Mouse (Mus musculus): Measurements from ENCODE around the gene Olfr295. TPM values are rescaled to one million over a fixed set of nuclear protein-coding genes. Genes with fewer than 3 reads are reported as not detected.

Gene Olfr295
- not detected for polyA plus RNA-seq (2015; fragmentation: Illumina TruSeq; extraction: RNeasy Lipid Tissue Mini Kit (QIAGEN cat#74804); ENCODE audit: low read depth, low replicate concordance)

DNA sequence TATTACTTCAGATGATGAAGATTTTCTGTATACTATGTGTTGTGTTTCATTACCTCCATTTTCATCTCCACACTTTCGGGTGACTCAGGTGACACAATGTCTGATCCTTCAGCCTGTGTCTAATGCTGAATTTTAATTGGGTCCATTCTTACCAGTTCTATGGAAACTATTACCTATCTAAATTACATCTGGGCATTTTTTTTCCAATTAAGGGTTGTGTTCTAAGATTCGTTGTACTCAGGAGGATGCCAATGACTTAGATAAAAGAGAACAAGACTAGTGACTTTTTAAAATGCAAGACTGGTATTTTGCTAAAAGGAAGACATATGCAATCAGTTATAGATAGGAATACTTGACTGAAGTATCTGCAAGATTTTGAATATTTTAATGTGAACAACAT, at the start of gene Olfr295:
TSS of gene Olfr295 (plus strand) at position 301 of the 400 bp plus-strand sequence.

DNA sequence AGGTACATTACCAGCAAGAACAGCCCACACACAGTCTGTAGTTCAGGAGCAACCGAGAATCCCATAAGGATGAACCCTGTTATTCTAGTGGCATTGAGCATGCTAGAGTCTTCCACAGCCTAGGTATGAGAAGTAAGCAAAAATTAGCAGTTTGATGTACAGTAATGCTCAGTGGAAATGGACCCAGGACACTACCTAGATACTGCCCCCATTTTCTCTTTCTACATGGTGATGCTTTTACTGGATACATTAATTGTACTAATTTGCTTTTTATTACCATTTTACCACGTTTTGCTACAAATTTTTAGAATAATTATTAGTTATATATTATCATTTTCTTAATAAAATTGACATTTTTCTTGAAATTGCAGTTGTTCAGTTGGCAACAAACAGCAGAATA, 32.9 kb downstream of the Olfr295 start, which contains the start of gene Olfr294:
TSS of gene Olfr294 (minus strand) at position 101 of the 400 bp plus-strand sequence.

Other genes with a start within 250 kb of the Olfr295 start
- not detected for gene Olfr307, start 246.3 kb upstream of the Olfr295 start, polyA plus RNA-seq (2015; fragmentation: Illumina TruSeq; extraction: RNeasy Lipid Tissue Mini Kit (QIAGEN cat#74804); ENCODE audit: low read depth, low replicate concordance)
- gene Olfr305, start 216.9 kb upstream of the Olfr295 start, polyA plus RNA-seq (2015; fragmentation: Illumina TruSeq; extraction: RNeasy Lipid Tissue Mini Kit (QIAGEN cat#74804); ENCODE audit: low read depth, low replicate concordance), result not detected
- not detected for gene Olfr304, start 197.2 kb upstream of the Olfr295 start, polyA plus RNA-seq (2015; fragmentation: Illumina TruSeq; extraction: RNeasy Lipid Tissue Mini Kit (QIAGEN cat#74804); ENCODE audit: low read depth, low replicate concordance)
- not detected for gene Olfr303, start 186.1 kb upstream of the Olfr295 start, polyA plus RNA-seq (2015; fragmentation: Illumina TruSeq; extraction: RNeasy Lipid Tissue Mini Kit (QIAGEN cat#74804); ENCODE audit: low read depth, low replicate concordance)
- not detected for gene Olfr301, start 180.0 kb upstream of the Olfr295 start, polyA plus RNA-seq (2015; fragmentation: Illumina TruSeq; extraction: RNeasy Lipid Tissue Mini Kit (QIAGEN cat#74804); ENCODE audit: low read depth, low replicate concordance)
- gene Olfr299, start 123.9 kb upstream of the Olfr295 start, polyA plus RNA-seq (2015; fragmentation: Illumina TruSeq; extraction: RNeasy Lipid Tissue Mini Kit (QIAGEN cat#74804); ENCODE audit: low read depth, low replicate concordance), result not detected
- not detected for gene Olfr298, start 91.4 kb upstream of the Olfr295 start, polyA plus RNA-seq (2015; fragmentation: Illumina TruSeq; extraction: RNeasy Lipid Tissue Mini Kit (QIAGEN cat#74804); ENCODE audit: low read depth, low replicate concordance)
- gene Olfr297, start 63.9 kb upstream of the Olfr295 start, polyA plus RNA-seq (2015; fragmentation: Illumina TruSeq; extraction: RNeasy Lipid Tissue Mini Kit (QIAGEN cat#74804); ENCODE audit: low read depth, low replicate concordance), result not detected
- not detected for gene Olfr294, start 32.8 kb downstream of the Olfr295 start, polyA plus RNA-seq (2015; fragmentation: Illumina TruSeq; extraction: RNeasy Lipid Tissue Mini Kit (QIAGEN cat#74804); ENCODE audit: low read depth, low replicate concordance)
- gene Olfr293, start 65.2 kb downstream of the Olfr295 start, polyA plus RNA-seq (2015; fragmentation: Illumina TruSeq; extraction: RNeasy Lipid Tissue Mini Kit (QIAGEN cat#74804); ENCODE audit: low read depth, low replicate concordance), result not detected
- not detected for gene Olfr292, start 104.5 kb downstream of the Olfr295 start, polyA plus RNA-seq (2015; fragmentation: Illumina TruSeq; extraction: RNeasy Lipid Tissue Mini Kit (QIAGEN cat#74804); ENCODE audit: low read depth, low replicate concordance)
- gene Folh1, start 192.1 kb downstream of the Olfr295 start, polyA plus RNA-seq (2015; fragmentation: Illumina TruSeq; extraction: RNeasy Lipid Tissue Mini Kit (QIAGEN cat#74804); ENCODE audit: low read depth, low replicate concordance), result 7.3 TPM
- gene Vmn2r77, start 211.2 kb downstream of the Olfr295 start, polyA plus RNA-seq (2015; fragmentation: Illumina TruSeq; extraction: RNeasy Lipid Tissue Mini Kit (QIAGEN cat#74804); ENCODE audit: low read depth, low replicate concordance), result not detected

Measured in brain, adult 10 weeks (tissue).